Mouse (Mus musculus) liver, embryonic 11.5 days (tissue): Measurements from ENCODE around the gene Plekha7. TPM values are rescaled to one million over a fixed set of nuclear protein-coding genes. Genes with fewer than 3 reads are reported as not detected.
A peak's percentile ranks its signal among the peaks of the same experiment; 100 is the strongest.

Source experiments
- ATAC-seq: fragments of 200-750 bp; cut with Nextera tagmentation; replicated peaks from 2 replicates; pipeline ENCODE4 v1.8.0; 2017; ENCODE audit warnings: moderate number of reproducible peaks, mild to moderate bottlenecking, moderate TSS enrichment, moderate library complexity; ENCODE audit not compliant: low FRiP score
- DNase-seq: peaks from one replicate; pipeline ENCODE4 v3.0.0-alpha.2; 2017; ENCODE audit warnings: low spot score
- H3K27ac ChIP-seq: fragments of 300-500 bp; sonication (generic); 2 replicates; pipeline ENCODE4 v1.5.1; 2014; ENCODE audit warnings: mild to moderate bottlenecking, low read depth, low read length, control low read depth
- H3K27me3 ChIP-seq: fragments of 300-500 bp; sonication (generic); replicated peaks from 2 replicates; pipeline ENCODE4 v1.6.1; 2014; ENCODE audit warnings: low read length, mixed read lengths; ENCODE audit not compliant: control insufficient read depth, insufficient read depth
- H3K36me3 ChIP-seq: fragments of 300-500 bp; sonication (generic); 2 replicates; pipeline ENCODE4 v1.6.1; 2014; ENCODE audit warnings: mild to moderate bottlenecking, low read length, moderate library complexity, mixed read lengths; ENCODE audit not compliant: control insufficient read depth, insufficient read depth
- H3K4me1 ChIP-seq: fragments of 300-500 bp; sonication (generic); replicated peaks from 2 replicates; pipeline ENCODE4 v1.6.1; 2014; ENCODE audit warnings: low read length, mixed read lengths; ENCODE audit not compliant: control insufficient read depth, insufficient read depth
- H3K4me2 ChIP-seq: fragments of 300-500 bp; sonication (generic); 2 replicates; pipeline ENCODE4 v1.6.1; 2014; ENCODE audit warnings: mild to moderate bottlenecking, control low read depth, moderate library complexity
- H3K4me3 ChIP-seq: fragments of 300-500 bp; sonication (generic); 2 replicates; pipeline ENCODE4 v1.5.1; 2014; ENCODE audit warnings: low read depth, low read length, control low read depth
- H3K9ac ChIP-seq: fragments of 300-500 bp; sonication (generic); 2 replicates; pipeline ENCODE4 v1.6.1; 2014; ENCODE audit warnings: low read depth, low read length, control low read depth
- H3K9me3 ChIP-seq: fragments of 300-500 bp; sonication (generic); 2 replicates; pipeline ENCODE4 v1.6.1; 2016; ENCODE audit warnings: low read length, inconsistent platforms, mixed read lengths; ENCODE audit not compliant: control insufficient read depth
- WGBS: fragments of 180-500 bp; shearing (Covaris S2); extraction: QIAGEN DNeasy Blood & Tissue Kit; methylation state at CpG from one replicate; pipeline ENCODE4 v1.1.7; 2014; 5-methylcytosine and 5-hydroxymethylcytosine counted together
- polyA plus RNA-seq: library from polyadenylated mRNA; unstranded; fragments of >200 nt; fragmentation: Nextera tagmentation; extraction: Ambion mirVana; gene quantifications from 2 replicates; pipeline ENCODE4 v1.2.1, GENCODE M21; 2014

Gene Plekha7
- polyA plus RNA-seq, 1 experiment from 2014 or later, result 7.9 TPM

GRCm38 (mm10) chr7:116208880-116209279 lies 99.3 kb downstream of the Plekha7 start:
- H3K4me3 ChIP-seq, result no peak overlapping the region
- no peak overlapping the region for H3K4me2 ChIP-seq
- 57% methylated on average over 8 of the region's 8 CpGs for WGBS
- 0 out of 2 replicates have a peak, but pooled peaks cover 4% of the 10 kb centered on the region for H3K4me1 ChIP-seq
- H3K36me3 ChIP-seq, result no peaks in the 10 kb centered on the region
- no peak for DNase-seq
- H3K9me3 ChIP-seq, result no peaks in the 10 kb centered on the region
- ATAC-seq, result no peak
- no peak overlapping the region for H3K9ac ChIP-seq
- no peak overlapping the region for H3K27ac ChIP-seq
- H3K27me3 ChIP-seq, result no peaks in the 10 kb centered on the region

- H3K27ac ChIP-seq, result no peak overlapping the region
- H3K36me3 ChIP-seq, result no peaks in the 10 kb centered on the region
- no peak overlapping the region for H3K9ac ChIP-seq
- H3K4me1 ChIP-seq, result 0 out of 2 replicates have a peak, but pooled peaks cover 4% of the 10 kb centered on the region
- DNase-seq (no peak), ATAC-seq (no peak)
- no peak overlapping the region for H3K4me2 ChIP-seq
- H3K27me3 ChIP-seq, result no peaks in the 10 kb centered on the region
- H3K4me3 ChIP-seq, result no peak overlapping the region
- no peaks in the 10 kb centered on the region for H3K9me3 ChIP-seq
- WGBS, result 35% methylated on average over 7 of the region's 7 CpGs
Observed at GRCm38 (mm10) chr7:116206806-116207571, 101.2 kb downstream of the Plekha7 start.

- WGBS, result 51% methylated on average over 2 of the region's 2 CpGs
- ATAC-seq (no peak), DNase-seq (no peak)
- H3K27me3 ChIP-seq, result no peaks in the 10 kb centered on the region
- 0 out of 2 replicates have a peak, but pooled peaks cover 4% of the 10 kb centered on the region for H3K4me1 ChIP-seq
- no peak overlapping the region for H3K9ac ChIP-seq
- H3K4me2 ChIP-seq, result no peak overlapping the region
- H3K27ac ChIP-seq, result no peak overlapping the region
- no peak overlapping the region for H3K4me3 ChIP-seq
- no peaks in the 10 kb centered on the region for H3K36me3 ChIP-seq
- no peaks in the 10 kb centered on the region for H3K9me3 ChIP-seq
Observed at GRCm38 (mm10) chr7:116205451-116205850, 102.7 kb downstream of the Plekha7 start.

- Histone ChIP-seq H3K9ac (no peak overlapping the region), H3K27ac (no peak overlapping the region), H3K9me3 (no peaks in the 10 kb centered on the region), H3K4me2 (no peak overlapping the region), H3K36me3 (no peaks in the 10 kb centered on the region), H3K4me1 (peaks cover 6% of the 10 kb centered on the region; the same call in 1 of the 2 replicates), H3K27me3 (no peaks in the 10 kb centered on the region), H3K4me3 (no peak overlapping the region)
- no peak for DNase-seq
- ATAC-seq, result no peak
- WGBS, result 86% methylated on average over 10 of the region's 10 CpGs
Observed at GRCm38 (mm10) chr7:116202033-116202681, 106.0 kb downstream of the Plekha7 start.

- Histone ChIP-seq H3K4me2 (no peak overlapping the region), H3K27me3 (no peaks in the 10 kb centered on the region), H3K4me3 (no peak overlapping the region), H3K36me3 (no peaks in the 10 kb centered on the region), H3K9me3 (no peaks in the 10 kb centered on the region), H3K9ac (no peak overlapping the region), H3K4me1 (peaks cover 2% of the 10 kb centered on the region; the same call in 1 of the 2 replicates), H3K27ac (no peak overlapping the region)
- 76% methylated on average over 1 of the region's 1 CpGs for WGBS
- no peak for DNase-seq
- no peak for ATAC-seq
Observed at GRCm38 (mm10) chr7:116200951-116201351, 107.2 kb downstream of the Plekha7 start.

- Histone ChIP-seq H3K4me2 (no peak overlapping the region), H3K27ac (no peak overlapping the region), H3K4me1 (peaks cover 2% of the 10 kb centered on the region; the same call in 1 of the 2 replicates), H3K27me3 (no peaks in the 10 kb centered on the region), H3K36me3 (no peaks in the 10 kb centered on the region), H3K4me3 (no peak overlapping the region), H3K9ac (no peak overlapping the region), H3K9me3 (no peaks in the 10 kb centered on the region)
- 62% methylated on average over 2 of the region's 2 CpGs for WGBS
- no peak for DNase-seq
- ATAC-seq, result no peak
Observed at GRCm38 (mm10) chr7:116200544-116200943, 107.6 kb downstream of the Plekha7 start.

GRCm38 (mm10) chr7:116198902-116199301 lies 109.3 kb downstream of the Plekha7 start:
- no peak for DNase-seq
- H3K4me1 ChIP-seq, result peaks cover 3% of the 10 kb centered on the region; the same call in 1 of the 2 replicates
- no peaks in the 10 kb centered on the region for H3K27me3 ChIP-seq
- H3K4me3 ChIP-seq, result no peak overlapping the region
- WGBS, result 31% methylated on average over 2 of the region's 2 CpGs
- no peak overlapping the region for H3K4me2 ChIP-seq
- H3K9ac ChIP-seq, result no peak overlapping the region
- H3K36me3 ChIP-seq, result no peaks in the 10 kb centered on the region
- no peak overlapping the region for H3K27ac ChIP-seq
- ATAC-seq, result no peak
- no peaks in the 10 kb centered on the region for H3K9me3 ChIP-seq

GRCm38 (mm10) chr7:116198407-116198806 lies 109.8 kb downstream of the Plekha7 start:
- DNase-seq, result no peak
- WGBS, result 19% methylated on average over 7 of the region's 7 CpGs
- peak; percentile 47; the same call in 1 of the 2 replicates for ATAC-seq
- Histone ChIP-seq H3K4me1 (peaks cover 5% of the 10 kb centered on the region; the same call in 1 of the 2 replicates), H3K4me3 (no peak overlapping the region), H3K27me3 (no peaks in the 10 kb centered on the region), H3K27ac (no peak overlapping the region), H3K9me3 (no peaks in the 10 kb centered on the region), H3K9ac (no peak overlapping the region), H3K4me2 (no peak overlapping the region), H3K36me3 (no peaks in the 10 kb centered on the region)
